Mouse (Mus musculus): ENCODE data around the gene Otx2. TPM values are rescaled to one million over a fixed set of nuclear protein-coding genes. Genes with fewer than 3 reads are reported as not detected.

The Otx2 gene
- polyA plus RNA-seq, 1 experiment from 2014 or later, result not detected

DNA sequence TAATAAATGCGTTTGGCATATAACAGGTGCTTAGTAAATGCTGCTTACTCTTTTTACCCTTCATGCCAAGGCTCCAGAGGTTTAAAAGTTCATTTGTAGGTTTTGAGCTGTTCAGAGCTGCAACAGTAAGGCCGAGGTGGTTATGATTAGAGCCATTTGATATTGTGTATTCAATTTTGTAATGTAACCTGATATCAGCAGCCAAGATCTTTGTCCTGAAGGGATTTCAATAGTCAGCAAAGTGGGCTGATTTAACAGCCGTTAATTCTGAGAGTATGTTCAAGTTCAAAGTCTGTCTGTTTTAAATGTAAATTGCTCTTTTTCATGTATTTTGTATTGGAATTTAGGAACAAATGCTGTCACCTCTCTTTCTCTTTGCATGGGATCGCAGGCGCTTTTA is 33.8 kb upstream of the Otx2 start:
- H3K4me1 ChIP-seq (replicated peaks; ENCODE audit: control insufficient read depth, insufficient read depth, low read length), result no peaks in the 10 kb centered on the region
- peaks cover 35% of the 10 kb centered on the region for H3K27me3 ChIP-seq (ENCODE audit: control insufficient read depth, insufficient read depth, low read depth, low read length)
- no peak for ATAC-seq (ENCODE audit: low read depth)
- H3K9ac ChIP-seq (ENCODE audit: low read length), result no peak overlapping the region
- no peaks in the 10 kb centered on the region for H3K36me3 ChIP-seq (ENCODE audit: control insufficient read depth, insufficient read depth, low read length)
- 46% methylated on average over 5 of the region's 5 CpGs for WGBS
- H3K9me3 ChIP-seq (ENCODE audit: control insufficient read depth, low read length), result no peaks in the 10 kb centered on the region
- H3K27ac ChIP-seq (ENCODE audit: low read length), result no peak overlapping the region
- H3K4me3 ChIP-seq (ENCODE audit: low read length), result no peak overlapping the region
- H3K4me2 ChIP-seq (ENCODE audit: low read depth, low read length), result no peak overlapping the region

DNA sequence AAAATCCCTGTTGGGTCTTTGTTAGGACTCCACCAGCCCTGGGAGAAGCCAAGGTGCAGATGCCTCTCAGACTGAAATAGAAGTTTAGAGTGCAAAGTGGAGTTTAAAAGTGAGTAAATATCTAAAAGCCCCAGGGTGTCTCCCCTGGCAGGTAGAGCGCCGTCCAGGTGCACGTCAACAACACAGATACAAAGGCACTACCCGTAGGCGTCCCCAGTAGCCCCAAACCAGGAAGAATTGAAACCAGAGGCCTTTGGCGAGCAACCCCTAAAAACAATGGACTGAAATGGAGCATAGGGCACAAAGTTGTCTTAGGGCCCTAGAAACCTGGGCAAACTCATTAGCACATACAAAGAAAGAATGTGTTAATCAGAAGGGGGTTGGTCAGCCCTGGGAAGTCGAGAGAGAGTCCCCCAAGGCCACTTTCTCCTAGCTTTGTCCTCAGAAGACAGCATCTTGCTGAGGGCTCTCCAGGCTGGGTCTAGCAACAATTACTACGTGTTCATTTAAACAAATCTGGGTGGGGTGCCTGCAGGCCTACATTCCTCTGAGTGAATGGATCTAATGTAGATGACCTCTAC is 27.3 kb upstream of the Otx2 start:
- no peak overlapping the region for H3K4me2 ChIP-seq (ENCODE audit: low read depth, low read length)
- no peak overlapping the region for H3K9ac ChIP-seq (ENCODE audit: low read length)
- no peak overlapping the region for H3K4me3 ChIP-seq (ENCODE audit: low read length)
- no peak for ATAC-seq (ENCODE audit: low read depth)
- H3K9me3 ChIP-seq (ENCODE audit: control insufficient read depth, low read length), result no peaks in the 10 kb centered on the region
- no peaks in the 10 kb centered on the region for H3K36me3 ChIP-seq (ENCODE audit: control insufficient read depth, insufficient read depth, low read length)
- H3K4me1 ChIP-seq (replicated peaks; ENCODE audit: control insufficient read depth, insufficient read depth, low read length), result no peaks in the 10 kb centered on the region
- WGBS, result 37% methylated on average over 8 of the region's 8 CpGs
- no peak overlapping the region for H3K27ac ChIP-seq (ENCODE audit: low read length)
- 0 out of 2 replicates have a peak, but pooled peaks cover 3% of the 10 kb centered on the region for H3K27me3 ChIP-seq (ENCODE audit: control insufficient read depth, insufficient read depth, low read depth, low read length)

DNA sequence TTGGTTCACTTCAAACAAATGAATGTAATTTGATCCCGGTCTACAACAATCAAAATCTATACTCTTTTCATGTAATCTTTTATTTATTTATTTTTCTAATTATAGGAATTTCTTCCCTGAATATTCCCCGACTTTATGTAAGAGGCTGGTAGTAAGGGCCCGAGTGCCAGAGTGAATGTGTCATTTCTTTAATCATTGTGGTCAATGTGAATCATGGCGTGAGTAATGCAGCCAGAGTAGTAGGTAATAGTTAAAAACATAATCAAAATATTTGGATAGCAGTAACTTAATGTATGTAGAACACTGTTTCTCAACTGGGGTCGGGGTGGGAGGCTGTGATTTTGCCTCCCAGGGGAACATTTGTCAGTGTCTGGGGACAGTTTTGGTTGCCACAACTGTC is 6.0 kb upstream of the Otx2 start:
- no peaks in the 10 kb centered on the region for H3K4me1 ChIP-seq (replicated peaks; ENCODE audit: control insufficient read depth, insufficient read depth, low read length)
- H3K4me3 ChIP-seq (ENCODE audit: low read length), result no peak overlapping the region
- H3K4me2 ChIP-seq (ENCODE audit: low read depth, low read length), result no peak overlapping the region
- 40% methylated on average over 5 of the region's 5 CpGs for WGBS
- peaks cover 41% of the 10 kb centered on the region for H3K27me3 ChIP-seq (ENCODE audit: control insufficient read depth, insufficient read depth, low read depth, low read length)
- no peak overlapping the region for H3K27ac ChIP-seq (ENCODE audit: low read length)
- no peak for ATAC-seq (ENCODE audit: low read depth)
- H3K9me3 ChIP-seq (ENCODE audit: control insufficient read depth, low read length), result no peaks in the 10 kb centered on the region
- no peaks in the 10 kb centered on the region for H3K36me3 ChIP-seq (ENCODE audit: control insufficient read depth, insufficient read depth, low read length)
- no peak overlapping the region for H3K9ac ChIP-seq (ENCODE audit: low read length)

DNA sequence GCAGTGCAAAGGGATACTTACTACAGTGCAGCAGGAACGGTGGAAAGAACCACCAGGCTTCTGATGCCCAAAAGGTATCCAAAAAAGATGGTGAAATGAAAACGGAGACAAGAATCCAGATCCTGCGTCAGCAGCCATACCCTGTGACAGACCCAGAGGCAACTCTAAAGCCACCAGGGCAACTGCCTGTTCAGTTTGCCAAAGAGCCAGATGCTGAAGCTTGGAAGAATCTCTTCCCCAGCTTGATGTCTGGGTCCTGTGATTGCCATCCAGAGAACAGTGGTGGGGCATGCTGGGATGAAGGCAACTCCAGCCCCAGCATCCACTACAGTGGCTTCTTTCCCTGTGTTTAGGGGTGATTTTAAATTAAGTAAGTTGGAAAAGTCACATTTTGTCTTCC is 5.1 kb upstream of the Otx2 start:
- 72% methylated on average over 3 of the region's 3 CpGs for WGBS
- no peak overlapping the region for H3K4me3 ChIP-seq (ENCODE audit: low read length)
- H3K27ac ChIP-seq (ENCODE audit: low read length), result no peak overlapping the region
- H3K4me2 ChIP-seq (ENCODE audit: low read depth, low read length), result no peak overlapping the region
- no peak for ATAC-seq (ENCODE audit: low read depth)
- no peaks in the 10 kb centered on the region for H3K4me1 ChIP-seq (replicated peaks; ENCODE audit: control insufficient read depth, insufficient read depth, low read length)
- no peaks in the 10 kb centered on the region for H3K36me3 ChIP-seq (ENCODE audit: control insufficient read depth, insufficient read depth, low read length)
- H3K27me3 ChIP-seq (ENCODE audit: control insufficient read depth, insufficient read depth, low read depth, low read length), result peaks cover 51% of the 10 kb centered on the region
- H3K9me3 ChIP-seq (ENCODE audit: control insufficient read depth, low read length), result no peaks in the 10 kb centered on the region
- H3K9ac ChIP-seq (ENCODE audit: low read length), result no peak overlapping the region

DNA sequence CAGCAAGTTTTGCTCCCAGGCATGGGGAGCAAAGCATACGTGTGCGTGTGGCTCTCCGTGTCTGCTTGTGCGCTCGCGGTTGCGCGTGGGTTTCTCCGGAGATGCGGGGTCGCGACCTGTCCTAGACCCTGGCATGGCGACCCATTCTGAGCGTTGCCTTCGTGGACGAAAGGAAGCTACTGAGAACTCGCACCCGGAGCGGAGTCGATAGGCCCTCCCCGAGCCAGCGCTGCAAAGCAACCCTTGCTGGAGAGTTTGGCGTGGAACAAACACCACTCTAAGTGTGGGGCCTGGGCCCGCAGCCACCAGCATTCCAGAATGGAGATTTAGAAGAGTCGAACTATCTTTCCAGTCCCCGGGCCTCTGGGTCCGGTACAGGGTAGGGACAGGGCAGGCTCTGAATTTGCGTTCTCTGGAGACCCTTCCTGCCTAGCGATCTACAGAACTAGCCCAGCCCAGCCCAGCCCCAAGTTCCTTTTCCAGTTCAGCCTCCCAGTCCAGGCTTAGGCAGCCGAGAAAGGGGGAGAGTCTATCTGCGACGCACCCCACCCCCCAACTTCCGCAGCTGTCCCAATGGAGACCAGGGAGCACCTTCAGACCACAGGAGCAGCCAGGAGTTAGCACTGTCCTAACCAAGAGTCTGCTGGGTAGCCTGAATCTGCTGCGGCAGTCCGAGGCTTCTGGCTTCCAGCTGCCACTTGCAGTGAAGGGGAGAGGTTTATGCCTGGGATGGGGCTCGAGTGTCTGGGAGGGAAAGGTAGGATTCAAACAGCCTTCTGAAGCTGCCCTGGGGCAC is 615 bp upstream of the Otx2 start:
- Histone ChIP-seq H3K9me3 (ENCODE audit: control insufficient read depth, low read length) (no peaks in the 10 kb centered on the region), H3K36me3 (ENCODE audit: control insufficient read depth, insufficient read depth, low read length) (no peaks in the 10 kb centered on the region), H3K4me3 (ENCODE audit: low read length) (no peak overlapping the region), H3K27ac (ENCODE audit: low read length) (no peak overlapping the region), H3K4me1 (replicated peaks; ENCODE audit: control insufficient read depth, insufficient read depth, low read length) (no peaks in the 10 kb centered on the region), H3K4me2 (ENCODE audit: low read depth, low read length) (no peak overlapping the region), H3K27me3 (ENCODE audit: control insufficient read depth, insufficient read depth, low read depth, low read length) (peaks cover 77% of the 10 kb centered on the region), H3K9ac (ENCODE audit: low read length) (no peak overlapping the region)
- 1% methylated on average over 36 of the region's 36 CpGs for WGBS
- ATAC-seq (ENCODE audit: low read depth), result no peak; the same call in 1 of the 2 replicates

DNA sequence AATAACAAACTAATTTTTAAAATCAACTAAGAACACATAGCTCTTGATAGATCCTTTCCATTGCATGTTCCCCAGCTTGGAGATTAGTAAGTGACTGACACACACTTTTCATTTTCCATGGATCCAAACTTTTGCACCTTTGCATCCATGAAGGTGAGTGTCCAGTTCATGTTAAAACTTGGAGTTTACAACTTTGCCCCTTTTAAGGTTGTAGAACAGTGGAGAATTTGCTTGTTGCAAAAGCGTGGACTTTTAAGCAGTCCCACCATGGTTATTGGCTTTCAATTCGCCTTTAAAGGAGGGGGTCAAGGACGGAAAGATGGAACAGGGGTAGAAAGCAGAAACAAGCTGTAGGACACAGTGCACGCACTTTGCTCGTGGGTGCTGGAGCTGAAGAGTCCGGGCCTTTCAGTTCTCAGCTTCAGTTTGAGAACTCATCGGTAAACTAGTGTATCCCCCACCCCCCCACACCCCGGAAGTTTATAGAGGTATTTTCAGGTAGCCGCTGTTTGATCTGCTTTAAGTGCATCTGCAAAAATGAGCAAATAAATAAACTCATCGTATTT is 925 bp downstream of the Otx2 start:
- Histone ChIP-seq H3K9me3 (ENCODE audit: control insufficient read depth, low read length) (no peaks in the 10 kb centered on the region), H3K4me1 (replicated peaks; ENCODE audit: control insufficient read depth, insufficient read depth, low read length) (no peaks in the 10 kb centered on the region), H3K27me3 (ENCODE audit: control insufficient read depth, insufficient read depth, low read depth, low read length) (peaks cover 81% of the 10 kb centered on the region), H3K27ac (ENCODE audit: low read length) (no peak overlapping the region), H3K9ac (ENCODE audit: low read length) (no peak overlapping the region), H3K4me2 (ENCODE audit: low read depth, low read length) (no peak overlapping the region), H3K36me3 (ENCODE audit: control insufficient read depth, insufficient read depth, low read length) (no peaks in the 10 kb centered on the region), H3K4me3 (ENCODE audit: low read length) (no peak overlapping the region)
- no peak for ATAC-seq (ENCODE audit: low read depth)
- WGBS, result 6% methylated on average over 10 of the region's 10 CpGs

DNA sequence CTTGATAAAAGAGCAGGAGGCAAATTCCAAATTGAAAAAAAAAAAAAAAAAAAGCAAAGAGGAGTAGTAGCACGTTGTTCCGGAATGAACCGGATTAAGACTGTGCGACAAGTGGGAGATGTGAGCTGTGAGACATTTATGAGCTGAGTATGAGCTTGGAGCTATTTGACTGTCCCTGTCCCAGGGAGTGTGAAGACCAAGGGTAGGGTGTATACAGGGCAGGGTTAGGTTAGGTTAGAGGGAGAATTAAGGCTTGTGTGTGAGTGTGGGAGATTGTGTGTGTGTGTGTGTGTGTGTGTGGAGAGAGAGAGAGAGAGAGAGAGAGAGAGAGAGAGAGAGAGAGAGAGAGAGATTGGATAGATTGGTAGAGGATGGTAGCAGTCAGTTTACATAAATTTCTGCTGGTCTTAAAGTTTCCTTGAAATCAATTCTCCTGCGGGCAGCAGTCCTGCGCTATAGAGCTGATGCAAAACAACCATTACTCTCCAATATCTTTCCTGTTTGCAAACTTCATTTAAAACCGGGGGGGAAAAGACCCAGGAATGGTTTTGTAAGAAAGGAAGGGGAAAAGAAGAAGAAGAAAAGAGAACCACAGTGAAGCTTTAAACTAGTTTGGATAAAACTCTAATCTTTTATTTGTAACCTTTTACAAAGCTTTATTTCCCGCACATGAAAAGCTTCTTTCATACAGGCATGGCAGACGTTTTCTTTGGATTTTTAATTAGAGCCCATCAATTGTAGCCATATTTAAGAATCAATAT is 2.0 kb downstream of the Otx2 start:
- Histone ChIP-seq H3K9ac (ENCODE audit: low read length) (no peak overlapping the region), H3K27ac (ENCODE audit: low read length) (no peak overlapping the region), H3K4me1 (replicated peaks; ENCODE audit: control insufficient read depth, insufficient read depth, low read length) (no peaks in the 10 kb centered on the region), H3K9me3 (ENCODE audit: control insufficient read depth, low read length) (no peaks in the 10 kb centered on the region), H3K4me2 (ENCODE audit: low read depth, low read length) (no peak overlapping the region), H3K27me3 (ENCODE audit: control insufficient read depth, insufficient read depth, low read depth, low read length) (peaks cover 86% of the 10 kb centered on the region), H3K4me3 (ENCODE audit: low read length) (no peak overlapping the region), H3K36me3 (ENCODE audit: control insufficient read depth, insufficient read depth, low read length) (no peaks in the 10 kb centered on the region)
- no peak for ATAC-seq (ENCODE audit: low read depth)
- 30% methylated on average over 9 of the region's 9 CpGs for WGBS

DNA sequence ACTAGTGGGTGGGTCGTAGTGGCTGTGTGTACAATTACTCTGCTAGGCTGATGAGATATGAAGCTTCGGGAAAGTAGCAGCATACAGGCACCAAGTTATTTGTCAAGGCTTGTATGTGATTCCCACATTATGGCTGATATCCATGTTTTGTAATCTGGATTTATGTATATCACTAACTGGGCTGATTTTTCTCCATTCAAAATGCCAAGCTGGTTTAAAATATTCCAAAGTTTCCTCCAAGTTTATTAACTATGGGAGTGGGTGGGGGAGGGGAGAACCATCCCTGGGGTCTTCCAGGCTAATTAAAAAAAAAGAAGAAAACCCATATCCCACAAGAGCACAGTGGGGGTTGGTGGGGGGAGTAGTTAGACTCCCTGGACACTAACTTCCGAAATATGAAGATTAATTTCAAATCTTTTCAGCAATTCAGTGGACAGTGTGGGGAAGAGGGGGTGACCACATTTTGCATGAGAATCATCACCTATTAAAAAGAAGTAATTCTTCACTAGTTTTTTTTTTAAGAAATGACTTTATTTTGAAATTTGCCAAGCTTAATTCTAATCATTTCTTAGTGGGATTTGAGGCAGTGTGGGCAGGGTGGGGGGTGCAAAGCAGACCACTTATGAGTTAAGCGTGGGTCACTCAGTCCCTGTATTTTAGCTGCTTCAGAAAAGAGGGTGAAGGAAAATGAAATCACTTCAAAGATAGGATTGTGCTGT is 2.7 kb downstream of the Otx2 start:
- no peaks in the 10 kb centered on the region for H3K4me1 ChIP-seq (replicated peaks; ENCODE audit: control insufficient read depth, insufficient read depth, low read length)
- 40% methylated on average over 4 of the region's 4 CpGs for WGBS
- no peaks in the 10 kb centered on the region for H3K9me3 ChIP-seq (ENCODE audit: control insufficient read depth, low read length)
- ATAC-seq (ENCODE audit: low read depth), result no peak
- H3K4me2 ChIP-seq (ENCODE audit: low read depth, low read length), result no peak overlapping the region
- H3K36me3 ChIP-seq (ENCODE audit: control insufficient read depth, insufficient read depth, low read length), result no peaks in the 10 kb centered on the region
- no peak overlapping the region for H3K9ac ChIP-seq (ENCODE audit: low read length)
- no peak overlapping the region for H3K4me3 ChIP-seq (ENCODE audit: low read length)
- H3K27ac ChIP-seq (ENCODE audit: low read length), result no peak overlapping the region
- H3K27me3 ChIP-seq (ENCODE audit: control insufficient read depth, insufficient read depth, low read depth, low read length), result peaks cover 85% of the 10 kb centered on the region

DNA sequence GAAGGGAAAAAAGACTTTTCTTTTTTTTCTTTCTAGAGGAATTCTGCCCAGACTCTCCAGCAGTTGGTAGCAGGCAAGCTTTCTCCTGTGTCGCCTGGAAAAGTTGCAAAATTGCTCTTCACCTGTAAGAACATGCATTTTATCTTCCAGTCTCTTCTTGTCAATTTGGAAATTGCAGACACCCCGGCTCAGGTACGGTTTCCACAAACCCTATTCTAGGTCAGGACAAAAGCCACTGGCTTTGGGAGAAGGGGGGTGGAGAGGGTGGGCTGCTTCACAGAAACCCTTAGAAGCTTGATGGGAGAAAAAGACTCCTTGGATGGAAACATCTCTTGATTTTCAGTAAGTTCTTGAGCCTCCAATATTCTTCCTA is 3.4 kb downstream of the Otx2 start:
- no peak overlapping the region for H3K27ac ChIP-seq (ENCODE audit: low read length)
- H3K9ac ChIP-seq (ENCODE audit: low read length), result no peak overlapping the region
- WGBS, result 12% methylated on average over 3 of the region's 3 CpGs
- peaks cover 85% of the 10 kb centered on the region for H3K27me3 ChIP-seq (ENCODE audit: control insufficient read depth, insufficient read depth, low read depth, low read length)
- no peak overlapping the region for H3K4me3 ChIP-seq (ENCODE audit: low read length)
- H3K4me2 ChIP-seq (ENCODE audit: low read depth, low read length), result no peak overlapping the region
- no peaks in the 10 kb centered on the region for H3K36me3 ChIP-seq (ENCODE audit: control insufficient read depth, insufficient read depth, low read length)
- H3K9me3 ChIP-seq (ENCODE audit: control insufficient read depth, low read length), result no peaks in the 10 kb centered on the region
- ATAC-seq (ENCODE audit: low read depth), result no peak
- no peaks in the 10 kb centered on the region for H3K4me1 ChIP-seq (replicated peaks; ENCODE audit: control insufficient read depth, insufficient read depth, low read length)
